Mouse (Mus musculus) right cerebral cortex, postnatal 4 days (tissue): ENCODE results near the gene Vmn2r40.
"Not testable (repeated sequence)": the region's sequence is repeated elsewhere in the genome, so short reads cannot be mapped to it uniquely, and the experiment has no call there.

ENCODE experiments used
- DNase-seq: peaks from one replicate; pipeline ENCODE4 v3.0.0-alpha.2; 2022

Vmn2r40 gene

DNA sequence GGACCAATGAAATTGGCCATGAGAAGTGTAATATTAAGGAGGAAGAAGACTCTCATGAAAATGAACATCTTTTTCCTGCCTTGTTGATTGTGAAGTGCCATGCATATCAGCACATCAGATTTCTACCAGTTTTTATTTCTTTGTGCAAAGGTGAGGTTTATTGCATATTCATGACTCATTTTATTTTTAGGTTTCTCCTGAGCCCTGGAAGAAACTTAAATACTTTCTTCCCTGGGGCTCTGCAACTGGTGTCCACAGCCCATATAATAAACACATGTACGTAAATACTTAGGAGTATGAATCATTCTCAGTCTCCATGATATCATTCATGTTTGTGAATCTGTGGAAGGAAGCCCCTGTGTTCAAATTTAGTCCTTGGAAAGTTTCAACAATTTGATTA is at the start of gene Vmn2r40:
Gene Vmn2r40 (minus strand): TSS at position 101 of the 400 bp plus-strand sequence.
- DNase-seq = not testable (repeated sequence)
